Mouse (Mus musculus) neural tube, embryonic 11.5 days (tissue): Measurements from ENCODE around the gene Gm7271. TPM values are rescaled to one million over a fixed set of nuclear protein-coding genes. Genes with fewer than 3 reads are reported as not detected.

Source experiments
- ATAC-seq: fragments of 200-750 bp; cut with Nextera tagmentation; 2 replicates; pipeline ENCODE4 v1.8.0; 2017; ENCODE audit warnings: moderate number of reproducible peaks, mild to moderate bottlenecking, moderate TSS enrichment, moderate library complexity; ENCODE audit not compliant: insufficient read depth, low FRiP score, low TSS enrichment
- DNase-seq: peaks from one replicate; pipeline ENCODE4 v3.0.0-alpha.2; 2015; ENCODE audit warnings: low spot score
- H3K27ac ChIP-seq: fragments of 300-500 bp; sonication (generic); 2 replicates; pipeline ENCODE4 v1.5.1; 2014; ENCODE audit warnings: low read depth, mild to moderate bottlenecking, low read length
- H3K27me3 ChIP-seq: fragments of 300-500 bp; sonication (generic); 2 replicates; pipeline ENCODE4 v1.6.1; 2014; ENCODE audit warnings: mild to moderate bottlenecking, low read length, mixed read lengths; ENCODE audit not compliant: control insufficient read depth, insufficient read depth
- H3K36me3 ChIP-seq: fragments of 300-500 bp; sonication (generic); 2 replicates; pipeline ENCODE4 v1.6.1; 2014; ENCODE audit warnings: mild to moderate bottlenecking, low read length, moderate library complexity, mixed read lengths; ENCODE audit not compliant: control insufficient read depth, insufficient read depth
- H3K4me1 ChIP-seq: fragments of 300-500 bp; sonication (generic); 2 replicates; pipeline ENCODE4 v1.6.1; 2014; ENCODE audit warnings: low read length, mixed read lengths; ENCODE audit not compliant: control insufficient read depth, insufficient read depth
- H3K4me2 ChIP-seq: fragments of 300-500 bp; sonication (generic); 2 replicates; pipeline ENCODE4 v1.6.1; 2014; ENCODE audit warnings: low read depth, mild to moderate bottlenecking, moderate library complexity
- H3K4me3 ChIP-seq: fragments of 300-500 bp; sonication (generic); 2 replicates; pipeline ENCODE4 v1.5.1; 2014; ENCODE audit warnings: low read depth, low read length
- H3K9ac ChIP-seq: fragments of 300-500 bp; sonication (generic); 2 replicates; pipeline ENCODE4 v1.6.1; 2014; ENCODE audit warnings: mild to moderate bottlenecking, low read length
- H3K9me3 ChIP-seq: fragments of 300-500 bp; sonication (generic); 2 replicates; pipeline ENCODE4 v1.6.1; 2016; ENCODE audit warnings: low read length; ENCODE audit not compliant: control insufficient read depth
- WGBS: fragments of 180-500 bp; shearing (Covaris S2); extraction: QIAGEN DNeasy Blood & Tissue Kit; methylation state at CpG from one replicate; pipeline ENCODE4 v1.1.7; 2014; 5-methylcytosine and 5-hydroxymethylcytosine counted together
- polyA plus RNA-seq: library from polyadenylated mRNA; unstranded; fragments of >200 nt; fragmentation: Nextera tagmentation; extraction: Ambion mirVana; gene quantifications from 2 replicates; pipeline ENCODE4 v1.2.1, GENCODE M21; 2014

Gm7271 gene
- polyA plus RNA-seq, 1 experiment from 2014 or later, result 9.4 TPM

DNA sequence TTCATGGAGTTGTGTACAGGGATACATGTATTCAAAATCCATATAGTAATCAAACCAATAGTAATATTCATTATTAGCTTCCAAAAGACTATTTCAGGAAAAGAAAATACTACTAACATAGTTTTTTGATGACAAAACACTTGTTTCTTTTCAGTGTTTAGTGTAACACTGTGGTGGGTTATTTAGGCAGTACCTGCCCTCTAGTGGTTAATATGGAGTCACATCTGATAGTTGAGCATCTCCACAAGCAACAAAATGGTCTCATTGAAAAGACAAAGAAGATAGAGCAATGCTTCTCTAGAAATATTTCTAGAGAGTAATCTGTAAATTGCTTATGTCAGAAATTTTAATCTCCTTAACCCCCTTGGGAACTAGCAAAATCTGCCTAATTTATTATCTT, 57.0 kb downstream of the Gm7271 start:
- DNase-seq (no peak), ATAC-seq (no peak)
- no peaks in the 10 kb centered on the region for H3K9me3 ChIP-seq
- H3K4me2 ChIP-seq, result no peak overlapping the region
- H3K27ac ChIP-seq, result no peak overlapping the region
- H3K4me3 ChIP-seq, result no peak overlapping the region
- peaks cover 7% of the 10 kb centered on the region; the same call in 1 of the 2 replicates for H3K36me3 ChIP-seq
- H3K4me1 ChIP-seq, result no peaks in the 10 kb centered on the region
- H3K9ac ChIP-seq, result no peak overlapping the region
- H3K27me3 ChIP-seq, result no peaks in the 10 kb centered on the region

DNA sequence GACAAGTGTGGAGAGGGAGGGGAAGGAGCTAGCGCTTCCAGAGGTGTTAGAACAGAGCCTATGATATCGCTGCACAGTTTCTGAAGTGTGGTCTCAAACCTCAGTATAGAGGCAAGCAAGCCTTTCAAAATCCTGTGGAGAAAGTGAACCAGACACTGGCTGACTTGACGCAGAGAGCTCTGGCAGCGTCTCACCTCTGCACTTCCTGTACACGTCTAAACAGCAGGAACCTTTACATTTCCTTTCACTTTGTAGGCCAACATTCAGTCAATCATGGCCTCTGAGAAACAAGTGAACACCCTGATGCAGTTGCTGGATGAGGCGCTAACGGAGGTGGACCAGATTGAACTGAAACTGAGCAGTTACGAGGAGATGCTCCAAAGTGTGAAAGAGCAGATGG, 59.4 kb downstream of the Gm7271 start:
- H3K27me3 ChIP-seq, result no peaks in the 10 kb centered on the region
- ATAC-seq (no peak), DNase-seq (no peak)
- no peak overlapping the region for H3K4me2 ChIP-seq
- no peaks in the 10 kb centered on the region for H3K4me1 ChIP-seq
- no peak overlapping the region for H3K9ac ChIP-seq
- H3K36me3 ChIP-seq, result peaks cover 7% of the 10 kb centered on the region; the same call in 1 of the 2 replicates
- no peaks in the 10 kb centered on the region for H3K9me3 ChIP-seq
- no peak overlapping the region for H3K27ac ChIP-seq
- no peak overlapping the region for H3K4me3 ChIP-seq
- 93% methylated on average over 8 of the region's 8 CpGs for WGBS

- 92% methylated on average over 8 of the region's 8 CpGs for WGBS
- Histone ChIP-seq H3K27me3 (no peaks in the 10 kb centered on the region), H3K36me3 (no peaks in the 10 kb centered on the region), H3K27ac (no peak overlapping the region), H3K4me2 (no peak overlapping the region), H3K4me1 (no peaks in the 10 kb centered on the region), H3K4me3 (no peak overlapping the region), H3K9me3 (no peaks in the 10 kb centered on the region), H3K9ac (no peak overlapping the region)
- DNase-seq (no peak), ATAC-seq (no peak)
Observed at GRCm38 (mm10) chr5:76550426-76550825, 66.6 kb downstream of the Gm7271 start.

DNA sequence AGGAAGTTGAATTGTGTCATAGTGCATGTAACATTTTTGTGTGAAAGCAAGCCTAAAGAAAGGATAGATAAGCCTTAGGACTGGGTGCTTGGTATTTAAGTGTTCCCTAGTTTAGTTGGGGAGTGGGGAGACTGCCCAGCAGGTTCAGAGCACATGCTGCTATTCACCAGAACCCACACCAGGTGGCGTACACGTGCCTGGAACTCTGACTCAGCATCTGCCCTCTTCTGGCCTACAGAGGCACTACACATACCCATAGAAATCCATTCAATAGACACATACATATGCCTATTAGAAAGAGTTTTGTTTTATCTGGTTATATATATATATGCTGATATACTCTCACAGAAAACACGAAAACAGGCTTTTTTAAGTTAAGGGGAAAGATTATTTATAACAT, 81.5 kb downstream of the Gm7271 start:
- H3K4me3 ChIP-seq, result no peak overlapping the region
- H3K36me3 ChIP-seq, result peaks cover 2% of the 10 kb centered on the region
- no peaks in the 10 kb centered on the region for H3K27me3 ChIP-seq
- no peak overlapping the region for H3K4me2 ChIP-seq
- no peak overlapping the region for H3K27ac ChIP-seq
- 37% methylated on average over 3 of the region's 3 CpGs for WGBS
- H3K9me3 ChIP-seq, result no peaks in the 10 kb centered on the region
- H3K4me1 ChIP-seq, result no peaks in the 10 kb centered on the region
- DNase-seq (peak; percentile 63), ATAC-seq (no peak)
- no peak overlapping the region for H3K9ac ChIP-seq

Other genes starting within 250 kb of the Gm7271 start
- 12.3 and 12.7 TPM in 2 replicates for gene Clock, start 179.2 kb upstream of the Gm7271 start, polyA plus RNA-seq
- gene Pdcl2, start 152.9 kb upstream of the Gm7271 start, polyA plus RNA-seq, result not detected in 2 replicates
- gene Nmu, start 120.3 kb upstream of the Gm7271 start, polyA plus RNA-seq, result not detected in 2 replicates
- 51.2 and 54.6 TPM in 2 replicates for gene Exoc1, start 45.3 kb downstream of the Gm7271 start, polyA plus RNA-seq
- gene Cep135, start 104.7 kb downstream of the Gm7271 start, polyA plus RNA-seq, result 9.3 and 10.7 TPM in 2 replicates
- gene C530008M17Rik, start 172.5 kb downstream of the Gm7271 start, polyA plus RNA-seq, result 36.8 and 38.6 TPM in 2 replicates